Mouse (Mus musculus) heart, postnatal 14 days (tissue): Measurements from ENCODE around the gene Copz1. TPM values are rescaled to one million over a fixed set of nuclear protein-coding genes. Genes with fewer than 3 reads are reported as not detected.
A peak's percentile ranks its signal among the peaks of the same experiment; 100 is the strongest.
"Not testable (repeated sequence)": the region's sequence is repeated elsewhere in the genome, so short reads cannot be mapped to it uniquely, and the experiment has no call there.

ENCODE experiments used
- DNase-seq, 2 experiments: peaks; one replicate each; pipeline ENCODE4 v3.0.0; 2021 to 2022
- intact Hi-C: fragments of 180-260 bp; cut with DNase I; formaldehyde crosslinking; loops from one replicate; pipeline ENCODE4 v1.15.1; 2025
- long read RNA-seq, 2 experiments: library from polyadenylated mRNA; stranded (forward); transcript quantifications; one replicate each; pipeline ENCODE4 v2.0.0; 2021
- total RNA-seq, 2 experiments: library from RNA; stranded (reverse); gene quantifications; 2 replicates each; pipeline ENCODE4 v1.2.3; 2021

Copz1 gene
- total RNA-seq, result 10 to 100 TPM; 58.9 to 63.6 TPM
- long read RNA-seq, experiment 1, transcript Copz1-201 (9 exons, 1,676 nt), result major isoform, 110 of 130 reads
- long read RNA-seq, experiment 1, partial matches to known transcripts, result 10 of 130 reads
- long read RNA-seq, experiment 1, other reads (novel, unspliced or antisense), result 9 of 130 reads
- long read RNA-seq, experiment 2, transcript Copz1-201 (9 exons, 1,676 nt), result major isoform, 98 of 103 reads
- long read RNA-seq, experiment 2, partial matches to known transcripts, result 1 of 103 reads
- long read RNA-seq, experiment 2, other reads (novel, unspliced or antisense), result 4 of 103 reads

GRCm38 (mm10) chr15:103272419-103273279 is at the start of gene Copz1:
Gene Copz1, plus strand, starts transcription at chr15:103272714.
- DNase-seq, result peak; percentile 92 to 94
- intact Hi-C loops, result loop anchor here (5.0 kb wide), 1 partner anchor 35 kb away; no protein-coding TSS in a partner anchor

GRCm38 (mm10) chr15:103224161-103224560 is 48.4 kb upstream of the Copz1 start:
- intact Hi-C loops, result no loop called here
- DNase-seq, result no peak

- DNase-seq, result no peak
- intact Hi-C loops, result no loop called here
These were observed 45.5 kb upstream of the Copz1 start for GRCm38 (mm10) chr15:103227022-103227421.

GRCm38 (mm10) chr15:103227572-103227971 is 44.9 kb upstream of the Copz1 start:
- intact Hi-C loops, result no loop called here
- no peak for DNase-seq

- intact Hi-C loops, result no loop called here
- DNase-seq, result no peak
These were observed 43.6 kb upstream of the Copz1 start for GRCm38 (mm10) chr15:103228904-103229303.

GRCm38 (mm10) chr15:103233119-103233518 is 39.4 kb upstream of the Copz1 start:
- intact Hi-C loops, result no loop called here
- no peak for DNase-seq

GRCm38 (mm10) chr15:103237295-103237694 is 35.2 kb upstream of the Copz1 start:
- DNase-seq, result no peak
- intact Hi-C loops, result loop anchor here (5.0 kb wide), 1 partner anchor 40 kb away; no protein-coding TSS in a partner anchor

GRCm38 (mm10) chr15:103239130-103239684 is 33.3 kb upstream of the Copz1 start:
- DNase-seq, result peak; percentile 90 to 93
- intact Hi-C loops, result loop anchor here (1.0 to 5.0 kb wide), 2 partner anchors 24 to 42 kb away; no protein-coding TSS in a partner anchor

- intact Hi-C loops, result loop anchor here (1.0 to 5.0 kb wide), 2 partner anchors 24 to 42 kb away; no protein-coding TSS in a partner anchor
- peak; percentile 97 for DNase-seq
These were observed 32.8 kb upstream of the Copz1 start, which contains the start of gene Cbx5 for GRCm38 (mm10) chr15:103239685-103240159. Gene Cbx5, minus strand, starts transcription at chr15:103239816.

- intact Hi-C loops, result no loop called here
- peak; percentile 86 to 90 for DNase-seq
These were observed 32.1 kb upstream of the Copz1 start, which contains the start of gene Hnrnpa1 for GRCm38 (mm10) chr15:103240160-103241028. Gene Hnrnpa1, plus strand, starts transcription at chr15:103240432.

- intact Hi-C loops, result not testable (repeated sequence)
These were observed 31.2 kb upstream of the Copz1 start for GRCm38 (mm10) chr15:103241071-103242018.

GRCm38 (mm10) chr15:103242885-103243284 is 29.6 kb upstream of the Copz1 start:
- intact Hi-C loops, result no loop called here
- DNase-seq, result no peak

More at GRCm38 (mm10) chr15:103241071-103242018, 31.2 kb upstream of the Copz1 start:
- not testable (repeated sequence) for DNase-seq

- intact Hi-C loops, result loop anchor here (2.0 kb wide), 1 partner anchor 29 kb away; no protein-coding TSS in a partner anchor
- no peak for DNase-seq
These were observed 26.9 kb upstream of the Copz1 start for GRCm38 (mm10) chr15:103245616-103246015.

GRCm38 (mm10) chr15:103247078-103247781 is 25.3 kb upstream of the Copz1 start:
- intact Hi-C loops, result loop anchor here (2.0 kb wide), 1 partner anchor 28 kb away; no protein-coding TSS in a partner anchor
- no peak for DNase-seq

- no peak for DNase-seq
- intact Hi-C loops, result loop anchor here (2.0 kb wide), 2 partner anchors 27 to 59 kb away; no protein-coding TSS in a partner anchor
These were observed 24.6 kb upstream of the Copz1 start for GRCm38 (mm10) chr15:103247782-103248400.

GRCm38 (mm10) chr15:103248401-103249313 is 23.9 kb upstream of the Copz1 start:
- intact Hi-C loops, result loop anchor here (2.0 kb wide), 1 partner anchor 58 kb away; no protein-coding TSS in a partner anchor
- no peak for DNase-seq
